Mouse (Mus musculus) neural tube, embryonic 13.5 days (tissue): ENCODE measurements at regions not wholly inside any gene's neighbourhood (a gene's known extent, or its start where the extent isn't known, plus 50 kb on each side); places are given as distances from the start of the nearest gene placed in this dataset.

Experiments
- ATAC-seq: fragments of 200-750 bp; cut with Nextera tagmentation; 2 replicates; pipeline ENCODE4 v1.8.0; 2017; ENCODE audit warnings: low read depth, mild to moderate bottlenecking, moderate TSS enrichment, moderate library complexity
- H3K27ac ChIP-seq: fragments of 300-500 bp; sonication (generic); replicated peaks from 2 replicates; pipeline ENCODE4 v1.5.1; 2015; ENCODE audit warnings: moderate library complexity, mild to moderate bottlenecking, inconsistent platforms
- H3K27me3 ChIP-seq: fragments of 300-500 bp; sonication (generic); 2 replicates; pipeline ENCODE4 v1.6.1; 2015; ENCODE audit warnings: mild to moderate bottlenecking, inconsistent platforms
- H3K36me3 ChIP-seq: fragments of 300-500 bp; sonication (generic); 2 replicates; pipeline ENCODE4 v1.6.1; 2015; ENCODE audit warnings: mild to moderate bottlenecking, inconsistent platforms
- H3K4me1 ChIP-seq: fragments of 300-500 bp; sonication (generic); replicated peaks from 2 replicates; pipeline ENCODE4 v1.6.1; 2015; ENCODE audit warnings: inconsistent platforms
- H3K4me2 ChIP-seq: fragments of 300-500 bp; sonication (generic); 2 replicates; pipeline ENCODE4 v1.6.1; 2015; ENCODE audit warnings: inconsistent platforms, mild to moderate bottlenecking, moderate library complexity
- H3K4me3 ChIP-seq: fragments of 300-500 bp; sonication (generic); 2 replicates; pipeline ENCODE4 v1.5.1; 2015; ENCODE audit warnings: mild to moderate bottlenecking, inconsistent platforms
- H3K9ac ChIP-seq: fragments of 300-500 bp; sonication (generic); 2 replicates; pipeline ENCODE4 v1.6.1; 2015; ENCODE audit warnings: moderate library complexity, mild to moderate bottlenecking, inconsistent platforms
- H3K9me3 ChIP-seq: fragments of 300-500 bp; sonication (generic); 2 replicates; pipeline ENCODE4 v1.6.1; 2016; ENCODE audit warnings: inconsistent platforms
- WGBS: fragments of 180-500 bp; shearing (Covaris S2); methylation state at CpG from one replicate; pipeline ENCODE4 v1.1.7; 2015; 5-methylcytosine and 5-hydroxymethylcytosine counted together

DNA sequence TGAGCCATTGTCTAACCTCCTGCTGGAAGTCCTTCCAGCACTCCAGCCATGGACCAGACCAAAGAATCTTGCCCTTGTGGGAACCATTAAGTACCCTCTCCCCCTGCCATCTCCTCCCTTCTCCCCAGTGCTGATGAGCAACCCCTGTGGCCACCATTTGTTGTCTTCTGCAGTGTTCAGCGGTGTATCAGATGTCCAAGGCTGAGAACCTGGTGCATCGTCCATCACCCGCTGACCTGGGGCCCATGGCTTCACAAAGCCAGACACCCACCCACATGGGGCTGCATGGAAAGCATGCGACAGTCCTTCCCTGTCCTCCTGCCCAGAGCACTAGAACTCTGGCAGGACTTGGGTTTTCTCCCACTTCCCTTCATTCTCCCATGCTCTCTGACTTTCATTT lies 1596.7 kb downstream of the D3Ertd751e start:
- H3K4me2 ChIP-seq, result no peak overlapping the region
- 92% methylated on average over 4 of the region's 4 CpGs for WGBS
- no peaks in the 10 kb centered on the region for H3K9me3 ChIP-seq
- H3K4me1 ChIP-seq, result no peaks in the 10 kb centered on the region
- no peak for ATAC-seq
- no peak overlapping the region for H3K9ac ChIP-seq
- no peak overlapping the region for H3K27ac ChIP-seq
- H3K4me3 ChIP-seq, result no peak overlapping the region
- no peaks in the 10 kb centered on the region for H3K27me3 ChIP-seq
- no peaks in the 10 kb centered on the region for H3K36me3 ChIP-seq

DNA sequence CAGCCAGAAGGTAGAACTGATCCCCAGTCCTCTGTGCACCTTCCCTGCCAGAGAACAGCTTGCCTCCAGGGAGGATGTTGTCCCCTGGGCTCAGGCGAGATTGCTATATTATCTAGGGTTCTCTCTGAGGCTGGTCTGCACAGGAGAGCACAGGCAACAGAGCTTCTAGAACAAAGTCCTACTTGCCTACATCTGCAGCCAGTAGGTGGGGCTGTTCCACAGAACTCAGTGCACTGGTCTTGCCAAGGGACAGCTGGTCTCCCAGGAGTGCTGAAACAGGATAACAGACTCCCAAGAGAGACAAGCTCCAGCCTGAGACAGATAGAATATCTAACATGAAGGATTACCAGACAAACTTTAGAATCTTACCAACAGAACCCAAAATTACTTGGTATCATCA lies 1600.5 kb downstream of the D3Ertd751e start:
- no peak overlapping the region for H3K4me2 ChIP-seq
- H3K27ac ChIP-seq, result no peak overlapping the region
- H3K27me3 ChIP-seq, result no peaks in the 10 kb centered on the region
- H3K4me3 ChIP-seq, result no peak overlapping the region
- H3K9me3 ChIP-seq, result no peaks in the 10 kb centered on the region
- ATAC-seq, result no peak
- H3K36me3 ChIP-seq, result no peaks in the 10 kb centered on the region
- no peaks in the 10 kb centered on the region for H3K4me1 ChIP-seq
- no peak overlapping the region for H3K9ac ChIP-seq
- WGBS, result 97% methylated on average over 1 of the region's 1 CpGs

GRCm38 (mm10) chr3:43352829-43353228 lies 1610.4 kb downstream of the D3Ertd751e start:
- no peak for ATAC-seq
- no peak overlapping the region for H3K4me2 ChIP-seq
- H3K4me3 ChIP-seq, result no peak overlapping the region
- no peak overlapping the region for H3K9ac ChIP-seq
- no peaks in the 10 kb centered on the region for H3K27me3 ChIP-seq
- H3K27ac ChIP-seq, result no peak overlapping the region
- H3K36me3 ChIP-seq, result no peaks in the 10 kb centered on the region
- H3K9me3 ChIP-seq, result no peaks in the 10 kb centered on the region
- H3K4me1 ChIP-seq, result no peaks in the 10 kb centered on the region

- H3K4me2 ChIP-seq, result no peak overlapping the region
- 0 out of 2 replicates have a peak, but pooled peaks cover 5% of the 10 kb centered on the region for H3K9me3 ChIP-seq
- H3K4me3 ChIP-seq, result no peak overlapping the region
- no peaks in the 10 kb centered on the region for H3K36me3 ChIP-seq
- ATAC-seq, result no peak
- no peak overlapping the region for H3K9ac ChIP-seq
- 96% methylated on average over 1 of the region's 1 CpGs for WGBS
- H3K27ac ChIP-seq, result no peak overlapping the region
- no peaks in the 10 kb centered on the region for H3K27me3 ChIP-seq
- no peaks in the 10 kb centered on the region for H3K4me1 ChIP-seq
Observed at GRCm38 (mm10) chr3:43358511-43358910, 1616.1 kb downstream of the D3Ertd751e start.

DNA sequence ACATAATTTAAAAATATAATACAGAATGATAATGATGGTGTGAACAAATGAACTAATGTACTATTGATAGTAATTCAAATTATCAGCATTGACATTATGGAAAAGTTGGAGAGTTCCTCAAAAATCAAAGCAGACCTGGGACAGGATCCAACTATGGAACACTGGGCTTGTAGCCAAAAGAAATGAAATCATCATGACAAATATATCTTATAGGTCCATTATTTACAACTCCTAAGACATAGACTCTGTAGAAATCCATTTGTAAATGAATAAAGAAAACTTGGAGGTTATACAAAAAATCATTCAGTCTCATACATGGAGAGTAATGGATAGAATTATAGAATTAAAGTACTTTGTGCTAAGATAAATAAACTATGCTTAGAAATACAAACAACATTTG lies 1657.5 kb downstream of the D3Ertd751e start:
- no peak overlapping the region for H3K4me3 ChIP-seq
- ATAC-seq, result no peak
- no peaks in the 10 kb centered on the region for H3K4me1 ChIP-seq
- H3K9me3 ChIP-seq, result no peaks in the 10 kb centered on the region
- H3K4me2 ChIP-seq, result no peak overlapping the region
- no peaks in the 10 kb centered on the region for H3K36me3 ChIP-seq
- no peaks in the 10 kb centered on the region for H3K27me3 ChIP-seq
- H3K9ac ChIP-seq, result no peak overlapping the region
- H3K27ac ChIP-seq, result no peak overlapping the region

DNA sequence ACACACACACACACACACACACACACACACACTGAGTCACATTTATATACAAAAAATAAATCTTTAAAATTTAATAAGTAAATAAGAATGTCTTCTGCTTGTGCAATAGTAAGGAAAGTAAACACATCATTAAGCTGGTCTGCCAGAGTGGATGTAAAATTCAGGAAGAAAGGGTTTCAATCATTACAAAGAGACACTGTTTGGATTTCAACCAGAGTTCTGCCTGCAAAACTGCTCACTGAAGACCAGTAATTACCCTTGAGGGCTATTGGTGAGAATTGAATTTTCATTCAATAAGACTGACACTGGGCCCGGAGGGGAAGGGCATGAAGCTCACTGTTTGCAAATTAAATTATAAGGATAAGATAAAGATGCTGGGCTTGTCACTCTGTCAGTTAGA lies 1682.5 kb downstream of the D3Ertd751e start:
- Histone ChIP-seq H3K9ac (no peak overlapping the region), H3K9me3 (no peaks in the 10 kb centered on the region), H3K36me3 (no peaks in the 10 kb centered on the region), H3K4me2 (no peak overlapping the region), H3K4me3 (no peak overlapping the region), H3K27me3 (no peaks in the 10 kb centered on the region), H3K4me1 (no peaks in the 10 kb centered on the region), H3K27ac (no peak overlapping the region)
- 30% methylated on average over 1 of the region's 1 CpGs for WGBS
- ATAC-seq, result no peak

- Histone ChIP-seq H3K9me3 (no peaks in the 10 kb centered on the region), H3K9ac (no peak overlapping the region), H3K27ac (no peak overlapping the region), H3K27me3 (no peaks in the 10 kb centered on the region), H3K4me1 (no peaks in the 10 kb centered on the region), H3K36me3 (no peaks in the 10 kb centered on the region), H3K4me2 (no peak overlapping the region), H3K4me3 (no peak overlapping the region)
- no peak for ATAC-seq
Observed at GRCm38 (mm10) chr3:43426672-43427071, 1684.3 kb downstream of the D3Ertd751e start.

DNA sequence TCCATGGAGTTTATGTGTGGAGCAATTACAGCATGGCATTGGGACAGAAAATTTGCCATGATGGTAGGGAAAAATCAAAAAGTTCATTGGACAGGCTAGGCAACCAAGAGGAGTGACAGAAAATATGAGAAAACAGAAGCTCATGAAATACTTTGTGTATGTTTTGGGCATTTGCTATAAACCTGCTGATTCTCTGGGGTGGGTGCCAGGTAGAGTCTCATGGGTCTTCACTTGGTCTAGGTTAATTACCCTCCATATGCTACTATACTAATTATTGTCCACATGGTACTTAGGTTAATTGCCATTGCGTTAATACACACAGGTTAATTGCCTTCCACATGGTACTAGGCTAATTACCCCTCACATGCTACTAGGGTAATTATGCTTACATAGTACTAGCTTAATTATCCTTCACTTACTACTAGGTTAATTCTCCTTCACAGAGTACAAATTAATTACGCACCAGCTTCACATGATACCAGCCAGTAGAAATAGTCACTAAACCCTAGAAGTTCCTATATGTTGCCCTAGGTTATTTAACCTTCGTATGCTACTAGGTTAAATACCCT lies 1719.2 kb downstream of the D3Ertd751e start:
- no peaks in the 10 kb centered on the region for H3K9me3 ChIP-seq
- no peak overlapping the region for H3K9ac ChIP-seq
- WGBS, result 66% methylated on average over 3 of the region's 3 CpGs
- H3K36me3 ChIP-seq, result no peaks in the 10 kb centered on the region
- no peak overlapping the region for H3K4me3 ChIP-seq
- H3K27me3 ChIP-seq, result no peaks in the 10 kb centered on the region
- no peak overlapping the region for H3K4me2 ChIP-seq
- H3K27ac ChIP-seq, result no peak overlapping the region
- H3K4me1 ChIP-seq, result no peaks in the 10 kb centered on the region
- peak; percentile 32; the same call in 1 of the 2 replicates for ATAC-seq
